Mouse (Mus musculus) ES-CJ7 (cell line): ENCODE measurements at regions not wholly inside any gene's neighbourhood (a gene's known extent, or its start where the extent isn't known, plus 50 kb on each side); places are given as distances from the start of the nearest gene placed in this dataset.

Source experiments
- DNase-seq: peaks from one replicate; pipeline ENCODE4 v3.0.0; 2011; ENCODE audit warnings: low read depth, low spot score

DNA sequence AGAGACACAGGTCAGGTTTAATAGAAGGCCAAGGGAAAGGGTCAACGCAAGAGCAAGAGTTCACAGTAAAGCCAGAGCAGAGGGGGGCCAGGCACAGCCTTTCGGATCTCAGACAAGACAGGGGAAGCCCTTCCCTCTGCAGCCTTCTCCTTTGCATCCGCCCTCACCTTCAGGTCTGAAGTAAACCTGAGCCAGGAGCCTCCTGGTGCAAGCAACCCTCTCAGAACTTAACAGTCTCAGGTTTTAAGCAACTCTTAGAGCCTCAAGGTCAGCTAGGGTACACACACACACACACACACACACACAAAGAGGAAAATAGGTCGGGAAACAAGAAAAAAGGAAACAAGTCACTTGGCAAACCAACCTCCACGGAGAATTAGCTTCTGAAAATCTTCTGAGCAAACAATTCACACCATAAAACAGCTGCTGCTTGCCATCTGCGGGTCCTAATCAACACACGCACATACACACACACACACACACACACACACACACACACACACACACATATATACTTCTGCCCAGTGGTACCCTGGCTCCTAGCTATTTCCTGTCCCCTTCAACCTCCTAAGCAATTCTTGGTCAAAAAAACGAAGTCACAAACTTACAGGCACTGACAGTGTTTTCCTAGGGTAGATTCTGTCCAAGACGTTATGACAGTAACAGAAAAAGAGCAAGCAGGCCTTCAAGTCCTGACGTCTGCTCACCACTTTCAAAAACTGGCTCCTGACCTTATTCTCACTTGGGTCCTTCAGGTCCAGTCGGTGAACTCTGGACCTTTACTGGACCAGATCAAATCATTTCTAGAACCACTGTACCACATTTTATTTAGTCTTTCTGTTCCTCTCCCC is 196.4 kb downstream of the Sox4 start:
- DNase-seq = peak; percentile 11

DNA sequence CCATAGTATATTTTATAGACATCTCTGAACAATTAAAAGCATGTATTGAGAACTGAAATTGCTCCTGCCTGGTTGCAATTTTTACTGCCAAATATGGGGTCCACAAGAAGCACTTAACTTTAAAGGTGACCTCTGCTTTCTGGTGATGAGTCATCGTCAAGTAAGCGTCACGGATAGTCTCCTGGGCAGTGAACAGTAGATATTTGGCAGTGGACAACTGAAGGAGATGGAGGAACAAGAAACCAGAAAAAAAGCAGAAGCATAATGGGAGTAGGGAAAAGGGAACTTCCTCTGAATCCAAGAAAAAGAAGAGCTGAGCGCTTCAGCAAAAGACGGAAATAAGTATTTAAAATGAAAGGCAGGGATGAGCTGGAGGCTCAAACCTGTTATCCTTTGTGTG is 199.3 kb downstream of the Sox4 start:
- DNase-seq = no peak

DNA sequence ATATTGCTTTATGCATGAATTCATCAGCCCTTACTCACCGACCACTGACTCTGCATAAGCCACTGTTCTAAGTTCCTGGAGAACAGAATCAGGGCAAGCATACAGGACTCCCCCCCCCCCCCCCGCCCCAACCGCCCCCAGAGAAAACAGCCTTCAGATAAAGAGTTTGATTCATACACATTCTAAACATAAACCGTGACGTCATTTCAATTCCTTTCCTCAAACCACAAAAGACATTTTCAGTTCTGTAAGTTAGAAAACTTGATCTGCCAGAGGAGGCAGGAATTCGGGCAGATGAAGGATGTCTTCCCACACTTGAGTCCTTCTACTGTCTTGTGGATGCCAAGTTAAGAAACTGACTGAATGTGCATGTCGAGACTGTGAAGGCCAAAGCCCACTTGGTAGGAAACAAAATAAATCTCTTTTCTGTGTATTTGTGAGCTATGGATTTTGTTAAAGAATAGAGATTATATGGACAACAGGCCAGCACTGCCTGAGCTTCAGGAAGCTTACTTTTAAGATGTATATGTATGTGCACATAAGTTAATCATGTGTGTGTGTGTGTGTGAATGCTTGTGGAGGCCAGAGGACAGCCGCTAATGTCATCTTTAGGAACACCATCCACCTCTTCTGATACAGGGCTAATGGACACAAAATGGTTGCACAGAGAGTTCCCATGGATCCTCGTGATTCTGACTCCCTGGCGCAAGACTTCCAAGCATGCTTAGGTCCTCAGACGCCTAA is 202.4 kb downstream of the Sox4 start:
- DNase-seq = no peak

DNA sequence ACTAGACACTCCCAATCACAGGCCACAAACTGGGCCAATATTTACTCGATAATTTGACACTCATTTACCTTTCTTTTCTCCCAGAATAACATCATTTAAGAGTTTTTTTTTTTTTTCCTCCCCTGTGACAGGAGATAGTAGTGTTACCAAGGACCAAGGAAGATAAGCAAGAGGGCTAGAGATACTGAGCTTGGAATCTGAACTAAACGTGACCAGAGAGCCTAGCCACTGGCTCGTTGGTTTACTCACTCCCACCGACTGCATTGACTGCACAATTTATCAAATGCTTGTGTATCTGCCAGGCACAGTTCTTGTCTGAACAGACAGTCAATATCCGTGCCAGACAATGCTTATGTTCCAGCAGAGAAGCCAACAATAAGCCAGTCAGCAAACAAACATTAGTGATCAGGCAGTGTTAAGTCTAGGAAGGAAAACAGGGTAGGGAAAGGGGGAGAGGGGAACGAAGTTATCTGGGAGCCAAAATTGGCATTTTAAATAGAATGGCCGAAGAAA is 213.3 kb downstream of the Sox4 start:
- no peak for DNase-seq

DNA sequence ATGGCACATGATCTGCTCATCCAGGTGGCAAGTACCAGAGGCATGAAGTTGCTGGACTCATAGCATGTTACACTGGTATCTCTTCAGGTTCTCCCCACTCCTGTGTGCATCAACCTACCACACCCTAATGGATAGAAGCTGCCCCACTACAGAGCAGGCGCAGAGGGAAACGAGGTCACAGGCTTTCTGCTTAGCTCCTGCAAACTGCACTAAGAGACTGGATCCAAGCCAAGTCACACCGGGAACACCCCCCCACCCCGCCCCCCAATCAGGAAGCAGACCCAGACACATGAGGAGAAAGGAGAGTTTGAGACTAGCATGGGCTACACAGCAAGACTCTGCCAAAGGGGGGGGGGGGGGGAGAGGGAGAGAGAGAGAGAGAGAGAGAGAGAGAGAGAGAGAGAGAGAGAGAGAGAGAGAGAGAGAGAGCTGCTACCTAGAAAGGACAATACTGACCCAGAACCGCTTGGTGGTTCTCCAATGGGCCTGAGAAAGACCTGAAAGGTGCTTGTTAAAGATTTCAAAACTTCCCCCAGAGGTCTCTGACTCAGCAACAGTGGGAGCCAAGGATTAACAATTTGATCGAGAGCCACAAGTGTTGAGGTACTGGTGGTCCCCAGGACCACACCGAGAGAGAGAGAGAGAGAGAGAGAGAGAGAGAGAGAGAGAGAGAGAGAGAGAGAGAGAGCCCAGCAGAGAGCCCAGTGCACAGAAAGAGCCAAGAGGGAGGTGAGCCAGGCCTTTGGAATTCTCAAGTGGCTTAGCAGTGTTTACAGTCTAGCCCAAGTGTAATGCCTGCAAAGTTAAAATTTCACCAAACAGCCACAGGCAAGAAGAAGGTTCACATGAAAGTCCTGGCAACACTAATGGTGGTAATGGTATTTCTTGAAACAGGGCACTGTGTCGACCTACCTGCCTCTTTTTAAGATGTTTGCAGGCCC is 215.1 kb downstream of the Sox4 start:
- no peak for DNase-seq

DNA sequence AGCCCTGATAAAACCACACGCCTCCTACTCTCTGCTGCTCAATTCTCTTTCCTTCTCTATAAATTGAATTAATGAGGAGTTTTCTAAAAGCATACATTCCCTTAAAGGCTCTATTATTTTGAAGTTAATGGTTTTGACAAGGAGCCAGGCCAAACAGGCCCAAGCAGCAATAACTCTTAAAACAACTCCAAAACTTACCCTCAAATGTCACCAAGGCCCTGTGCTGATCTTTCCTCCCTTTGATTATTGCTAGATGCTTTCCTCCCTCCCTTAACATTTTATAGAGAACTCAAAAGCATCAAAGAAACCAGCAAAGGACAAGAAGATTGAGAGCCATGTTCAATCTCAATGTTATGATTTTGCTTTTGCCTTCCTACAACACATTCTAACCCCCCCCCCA is 221.0 kb downstream of the Sox4 start:
- no peak for DNase-seq

DNA sequence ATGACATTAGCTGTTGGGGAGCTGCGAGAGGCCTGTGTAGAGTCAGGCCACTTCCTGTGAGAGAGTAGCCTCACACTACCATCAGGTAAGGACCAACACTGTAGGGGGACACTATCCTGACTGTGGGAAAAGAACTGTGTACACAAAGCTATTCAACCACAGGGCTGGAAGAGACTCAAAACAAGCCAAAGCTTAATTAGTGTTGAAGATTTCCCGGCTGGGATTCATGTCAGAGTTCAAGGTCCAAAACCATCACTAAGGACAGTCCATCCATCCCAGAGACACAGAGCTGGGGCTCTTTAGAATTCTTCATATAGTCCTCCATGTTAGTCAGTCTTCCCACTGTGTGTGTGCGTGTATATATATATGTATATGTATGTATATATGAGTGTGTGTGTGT is 221.5 kb downstream of the Sox4 start:
- no peak for DNase-seq

DNA sequence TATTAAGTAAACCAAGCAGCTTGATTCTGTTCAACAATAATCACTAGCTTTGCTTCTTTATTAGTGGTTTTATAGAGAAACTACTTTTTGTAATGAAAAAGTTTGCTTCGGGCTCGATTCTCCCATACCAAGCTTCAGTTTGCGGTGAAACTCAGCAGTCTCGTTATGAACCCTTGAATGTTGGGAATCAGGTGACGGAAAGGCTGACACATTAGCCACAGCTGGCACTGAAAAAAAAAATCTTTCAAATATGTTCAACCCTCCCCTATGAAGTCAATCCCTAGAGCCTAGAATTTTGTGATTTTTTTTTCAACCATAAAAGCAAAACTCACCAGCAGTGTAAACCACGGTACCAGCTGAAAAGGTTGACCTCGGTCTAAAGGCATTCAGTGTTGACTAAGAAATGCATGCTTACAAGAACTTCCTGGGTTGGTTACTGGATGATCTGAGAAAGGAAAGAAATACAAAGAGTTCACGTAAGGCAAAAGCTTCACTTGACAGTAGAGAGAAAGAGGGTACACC is 223.4 kb downstream of the Sox4 start:
- DNase-seq = no peak

DNA sequence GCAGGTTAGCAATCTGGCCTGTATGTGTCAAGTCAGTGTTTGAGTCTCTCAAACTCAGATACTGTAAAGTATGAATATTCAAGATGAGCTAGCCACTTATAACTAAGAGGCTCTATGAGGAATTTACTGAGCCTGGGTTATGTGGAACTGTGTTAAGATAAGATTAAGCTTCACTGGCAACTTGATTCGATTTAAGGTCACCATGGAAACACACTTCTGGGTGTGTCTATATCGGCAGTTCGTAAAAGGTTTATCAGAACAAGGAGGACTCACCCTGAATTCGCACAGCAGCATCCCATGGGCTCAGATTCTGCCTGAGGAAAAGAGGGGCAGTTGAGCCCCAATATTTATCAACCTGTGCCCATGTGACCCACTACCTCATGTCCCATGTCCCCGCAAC is 224.7 kb downstream of the Sox4 start:
- no peak for DNase-seq

DNA sequence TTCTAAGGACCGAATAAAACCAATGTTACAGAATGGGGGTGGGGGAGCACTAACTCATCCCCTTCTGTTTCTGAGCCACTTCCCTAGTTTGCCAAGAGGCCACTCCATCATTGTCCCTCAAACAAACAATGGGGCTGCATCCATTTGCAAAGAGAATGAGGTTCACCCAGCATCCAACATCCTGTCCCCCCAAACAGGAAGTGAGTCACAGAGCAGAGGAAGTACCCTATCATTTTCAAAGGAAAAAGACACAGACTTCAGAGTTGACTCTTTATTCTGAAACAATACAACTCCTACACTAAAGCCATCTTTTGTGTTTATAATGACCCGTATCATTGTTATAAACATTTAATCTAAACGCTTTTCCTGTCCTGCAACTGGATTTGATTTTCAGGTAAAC is 229.2 kb downstream of the Sox4 start:
- no peak for DNase-seq

DNA sequence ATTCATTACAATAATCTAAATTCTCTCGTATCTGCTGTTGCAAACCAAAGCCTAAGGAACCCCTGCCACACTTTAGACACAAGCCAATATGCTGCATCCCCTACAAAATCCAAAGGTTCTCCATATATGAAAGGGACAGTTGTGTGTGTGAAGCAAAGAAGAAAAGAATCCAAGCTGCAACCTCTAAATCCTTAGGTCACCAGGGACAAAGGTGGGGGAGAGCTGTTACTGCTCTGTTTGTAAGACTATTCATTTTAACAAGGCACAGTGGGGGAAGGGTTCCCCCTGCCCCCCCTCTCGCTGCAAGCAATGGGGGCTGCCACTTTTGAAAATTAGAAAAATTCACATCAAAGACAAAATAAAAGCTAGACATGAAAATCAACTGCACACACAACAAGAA is 231.4 kb downstream of the Sox4 start:
- DNase-seq = no peak

DNA sequence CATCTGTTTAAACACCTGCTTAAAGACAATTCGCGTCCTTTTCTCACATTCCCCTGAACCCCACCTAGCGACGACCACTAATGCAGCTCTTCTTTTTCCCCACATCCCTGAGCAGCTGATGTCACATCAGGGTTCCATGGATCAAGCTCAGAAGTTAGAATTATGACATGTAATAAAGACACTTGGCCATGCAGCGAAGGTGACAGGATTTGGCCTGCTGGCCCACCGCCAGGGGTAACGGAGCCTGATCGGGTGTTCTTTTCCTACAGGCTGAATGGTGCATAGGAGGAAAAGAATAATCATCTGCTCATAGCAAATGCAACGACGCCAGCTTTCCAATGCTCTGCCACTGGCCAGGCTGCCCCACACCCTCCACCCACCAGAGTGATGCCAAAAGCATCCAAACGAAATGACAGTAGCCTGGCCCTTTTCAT is 231.9 kb downstream of the Sox4 start:
- no peak for DNase-seq

DNA sequence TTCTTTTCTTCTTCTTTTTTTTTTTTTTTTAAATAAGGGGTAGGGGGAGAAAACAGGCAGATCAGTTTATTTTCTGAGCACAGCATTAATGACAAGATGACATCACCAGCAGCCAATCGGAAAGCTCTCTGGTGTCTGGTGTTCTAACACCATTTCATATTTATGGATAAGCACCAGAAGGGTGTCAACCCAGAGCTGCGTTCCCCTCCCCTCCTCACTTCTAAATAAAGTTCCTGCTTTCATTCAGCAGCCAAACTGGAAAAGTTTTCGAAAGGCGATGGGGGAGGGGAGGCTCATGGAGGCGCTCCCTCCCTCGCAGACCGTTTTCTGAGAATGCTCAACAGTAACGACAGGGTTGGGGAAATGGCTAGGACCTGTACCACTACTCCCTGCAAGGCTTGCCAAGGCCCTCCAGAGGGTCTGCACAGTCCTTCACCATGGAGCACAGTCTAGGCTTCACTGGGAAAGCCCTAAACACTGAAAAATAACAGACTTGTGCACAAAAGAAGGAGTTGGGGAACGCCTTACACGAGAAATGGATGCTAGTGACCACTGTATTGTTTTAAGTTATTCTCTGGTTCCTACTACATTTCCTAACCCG is 232.8 kb downstream of the Sox4 start:
- DNase-seq = no peak

DNA sequence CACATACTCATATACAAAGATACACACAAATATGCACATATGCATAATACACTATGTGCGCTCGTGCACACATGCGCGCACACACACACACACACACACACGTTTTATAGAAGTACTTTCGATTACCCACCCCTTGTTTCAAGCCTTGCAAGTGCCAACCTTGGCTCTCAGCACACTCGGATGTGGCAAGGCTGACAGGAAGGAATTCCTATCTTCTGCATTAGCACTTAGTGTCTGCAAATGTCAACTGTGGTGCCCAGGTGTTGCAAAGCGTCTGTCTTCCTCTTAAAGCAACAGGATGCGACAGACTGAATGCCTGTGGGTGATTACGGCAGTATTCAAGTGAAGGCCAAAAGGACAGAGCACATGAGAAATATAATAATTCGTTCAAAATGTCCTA is 233.3 kb downstream of the Sox4 start:
- no peak for DNase-seq

DNA sequence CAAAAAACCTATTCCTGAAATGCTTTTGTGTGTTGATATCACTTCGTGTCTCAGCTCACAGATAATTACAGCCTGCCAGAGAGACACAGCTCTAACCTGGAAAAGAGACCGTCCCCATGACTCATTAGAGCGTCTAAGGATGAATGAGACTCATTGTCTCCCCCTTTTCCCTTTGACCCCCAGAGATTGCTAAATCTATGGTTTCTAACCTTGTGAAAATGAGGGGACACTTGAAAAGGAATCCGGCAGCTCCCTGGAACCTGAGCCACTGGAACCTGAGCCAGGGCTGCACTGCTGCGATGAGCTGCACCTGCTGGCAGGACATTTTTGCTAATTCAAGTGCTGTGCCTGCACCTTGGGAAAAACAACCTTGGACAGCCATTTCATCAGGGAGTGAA is 234.6 kb downstream of the Sox4 start:
- DNase-seq = no peak

DNA sequence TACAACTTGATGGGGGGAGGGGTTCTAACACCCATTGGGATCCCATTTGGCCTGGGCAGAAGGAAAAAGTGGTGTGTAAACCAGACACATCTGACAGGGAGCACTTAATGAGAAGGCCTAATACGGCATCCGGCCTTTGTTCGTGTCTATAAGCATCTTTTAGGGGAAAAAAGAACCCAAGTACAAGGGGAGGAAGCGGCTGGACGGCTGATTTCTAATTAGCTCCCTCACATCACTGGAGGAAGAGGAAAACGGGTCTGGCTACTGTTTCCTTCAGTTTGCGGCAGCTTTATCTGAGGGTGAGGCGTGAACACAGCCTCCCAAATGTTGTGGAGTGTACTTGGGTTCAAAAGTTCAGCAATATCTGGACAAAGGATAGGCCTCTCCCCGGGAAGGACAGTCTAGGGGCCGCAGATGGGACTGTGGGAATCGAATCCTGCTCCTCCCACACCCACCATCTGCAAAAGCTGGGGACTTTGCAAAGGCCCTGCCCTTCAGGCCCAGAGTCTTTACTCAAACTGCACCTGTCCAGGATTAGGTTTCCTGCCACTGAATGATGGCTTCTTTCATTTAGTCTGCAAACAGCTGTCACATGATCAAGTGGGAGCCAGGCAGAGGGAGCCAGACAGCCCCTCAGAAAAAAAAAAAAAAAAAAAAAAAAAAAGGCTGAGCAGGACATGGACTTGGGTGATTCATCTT is 235.2 kb downstream of the Sox4 start:
- peak; percentile 26 for DNase-seq

DNA sequence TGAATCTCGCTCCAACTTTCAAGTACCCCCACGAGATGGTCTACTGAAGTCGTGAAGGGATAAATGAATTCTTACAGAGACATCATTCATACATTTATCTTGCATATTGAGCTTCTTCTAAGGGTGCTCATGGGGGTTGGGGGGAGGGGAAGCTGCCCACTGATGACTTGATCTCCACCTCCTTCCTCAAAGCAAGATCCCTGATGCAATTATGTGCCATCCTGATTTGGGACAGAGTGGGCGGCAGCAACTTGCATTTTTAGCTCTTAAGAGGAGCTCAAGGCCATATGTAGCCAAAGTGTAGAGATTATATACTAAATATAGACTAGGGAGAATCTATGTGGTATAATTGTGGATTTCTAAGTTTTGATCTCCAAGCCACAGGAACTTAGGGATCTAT is 236.1 kb downstream of the Sox4 start:
- DNase-seq = no peak

DNA sequence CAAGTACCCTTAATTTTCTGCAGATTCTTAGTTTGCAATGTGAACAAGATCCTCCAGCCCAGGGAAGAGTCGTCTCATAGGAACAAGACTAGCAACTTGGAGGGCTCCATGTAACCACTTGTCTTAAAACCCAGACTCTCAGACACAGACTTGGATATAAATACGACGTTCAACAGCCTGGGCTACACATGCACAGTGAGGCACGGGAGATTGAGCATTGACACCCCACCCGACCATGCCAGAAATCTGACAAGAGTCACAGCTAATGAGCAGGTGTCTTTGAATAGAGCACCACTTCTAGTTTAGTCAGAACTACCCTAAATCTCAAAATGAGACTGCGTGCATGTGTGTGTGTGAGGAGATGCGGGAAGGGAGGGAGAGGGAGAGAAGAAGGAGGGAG is 243.5 kb downstream of the Sox4 start:
- DNase-seq = no peak

DNA sequence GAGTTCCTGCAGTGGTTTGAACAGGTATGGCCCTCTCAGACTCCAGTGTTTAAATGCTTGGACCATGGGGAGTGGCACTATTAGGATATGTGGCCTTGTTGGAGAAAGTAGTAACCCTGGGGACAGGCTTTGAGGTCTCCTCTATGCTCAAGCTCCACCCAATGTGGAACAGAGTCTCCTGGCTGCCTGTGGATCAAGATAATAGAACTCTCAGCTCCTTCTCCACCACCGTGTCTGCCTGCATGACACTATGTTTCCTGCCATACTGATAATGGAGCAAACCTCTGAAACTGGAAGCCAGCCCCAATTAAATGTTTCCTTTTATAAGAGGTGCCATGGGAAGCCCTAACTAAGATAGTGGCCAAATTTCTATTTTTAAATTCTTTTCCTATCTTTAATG is 252.2 kb downstream of the Sox4 start:
- DNase-seq = no peak

DNA sequence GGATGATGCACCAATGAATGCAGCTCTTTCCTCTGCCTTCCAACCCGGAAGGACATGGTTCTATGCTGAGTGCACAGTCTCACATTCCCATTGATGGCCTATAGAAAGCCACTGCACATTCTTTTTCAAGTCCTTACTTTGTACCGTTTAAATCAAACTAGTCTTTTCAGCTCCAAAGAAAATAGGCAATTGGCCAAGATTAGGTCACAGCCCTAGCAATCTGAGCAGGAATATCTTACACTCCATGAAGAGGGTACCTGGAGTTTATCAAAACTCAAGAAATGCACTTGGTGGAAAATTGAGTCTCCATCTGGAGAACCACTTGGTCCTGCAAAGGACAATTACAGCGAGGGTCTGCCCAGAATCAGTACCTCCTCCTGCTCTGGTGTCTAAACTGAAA is 253.4 kb downstream of the Sox4 start:
- no peak for DNase-seq
